Mouse (Mus musculus): ENCODE results near the gene Mab21l1.

DNA sequence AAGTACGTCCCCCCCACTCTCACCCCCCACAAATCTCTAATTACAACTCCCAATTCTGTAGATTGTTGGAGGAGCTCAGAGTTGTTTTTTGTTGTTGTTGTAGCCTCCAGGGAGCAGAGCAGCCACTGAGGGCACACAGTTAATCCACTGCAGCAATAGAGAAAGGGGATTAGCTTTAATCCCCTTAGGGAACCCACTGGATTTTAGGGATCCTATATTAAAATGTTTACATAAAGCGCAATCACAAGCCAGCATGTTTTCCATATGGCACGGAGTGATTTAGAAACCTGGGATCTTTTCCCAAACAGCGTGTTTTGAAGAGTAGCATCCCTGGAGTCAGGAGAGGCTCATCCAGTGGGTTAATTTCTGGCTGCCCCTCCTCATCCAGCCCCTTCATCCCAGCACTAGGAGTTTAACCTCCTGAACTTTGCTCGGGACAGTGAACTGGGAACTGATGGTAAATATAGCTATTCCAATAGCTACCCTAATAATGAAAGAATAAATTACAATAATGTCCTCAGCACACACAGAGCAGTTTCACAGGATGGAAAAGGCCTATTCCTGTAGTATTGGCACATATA, 6.4 kb downstream of the Mab21l1 start:
- TF ChIP-seq CTCF (IDR thresholded peaks at IDR 0.05; ENCODE audit: insufficient read depth, low read length) = no peak
- no peak for TF ChIP-seq POLR2A (IDR thresholded peaks at IDR 0.05; ENCODE audit: borderline replicate concordance, extremely low read depth, low read depth, low read length)
